Mouse (Mus musculus): ENCODE results near the gene Coil. TPM values are rescaled to one million over a fixed set of nuclear protein-coding genes. Genes with fewer than 3 reads are reported as not detected.

Coil gene
- polyA plus RNA-seq, 1 experiment, result 28.9 TPM

DNA sequence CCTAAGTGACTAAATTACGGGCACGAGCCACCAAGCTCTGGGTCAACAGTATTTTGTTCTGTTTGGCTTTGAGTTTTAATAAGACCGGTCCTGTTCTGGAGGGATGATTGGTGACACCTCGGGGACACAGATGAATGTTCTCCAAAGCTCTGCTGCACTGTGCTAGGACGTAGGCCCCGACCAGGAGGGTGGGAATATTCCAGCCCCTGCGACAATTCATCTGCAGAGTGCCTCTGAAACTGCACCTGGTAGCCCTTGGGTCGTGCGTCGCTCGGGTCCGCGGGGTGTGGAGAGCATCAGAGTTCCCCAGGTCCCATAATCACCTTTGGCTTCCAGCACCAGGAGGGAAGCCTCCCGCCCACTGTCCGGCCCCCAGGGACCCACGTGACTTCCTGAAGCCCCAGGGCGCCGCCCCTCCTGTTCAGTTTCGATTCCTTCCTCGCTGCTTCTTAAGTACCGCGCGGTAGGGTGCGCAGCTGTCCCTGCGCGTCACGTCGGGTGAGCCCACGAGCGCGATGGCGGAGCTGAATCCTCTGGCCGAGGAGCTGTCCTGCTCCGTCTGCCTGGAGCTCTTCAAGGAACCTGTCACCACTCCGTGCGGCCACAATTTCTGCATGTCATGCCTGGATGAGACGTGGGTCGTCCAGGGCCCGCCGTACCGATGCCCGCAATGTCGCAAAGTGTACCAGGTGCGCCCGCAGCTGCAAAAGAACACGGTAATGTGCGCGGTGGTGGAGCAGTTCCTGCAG lies 29.1 kb downstream of the Coil start, which contains the start of gene Trim25:
Trim25 (plus strand) TSS at position 403 of the 749 bp plus-strand sequence.
- DNase-seq (ENCODE audit: low read depth), result peak; percentile 83
- no peak for TF ChIP-seq POLR2A (IDR thresholded peaks at IDR 0.05; ENCODE audit: borderline replicate concordance, extremely low read depth, insufficient read depth, insufficient read length, poor library complexity, severe bottlenecking)
- no peak for TF ChIP-seq CTCF (IDR thresholded peaks at IDR 0.05; ENCODE audit: borderline replicate concordance, extremely low read depth, insufficient read depth, insufficient read length)

DNA sequence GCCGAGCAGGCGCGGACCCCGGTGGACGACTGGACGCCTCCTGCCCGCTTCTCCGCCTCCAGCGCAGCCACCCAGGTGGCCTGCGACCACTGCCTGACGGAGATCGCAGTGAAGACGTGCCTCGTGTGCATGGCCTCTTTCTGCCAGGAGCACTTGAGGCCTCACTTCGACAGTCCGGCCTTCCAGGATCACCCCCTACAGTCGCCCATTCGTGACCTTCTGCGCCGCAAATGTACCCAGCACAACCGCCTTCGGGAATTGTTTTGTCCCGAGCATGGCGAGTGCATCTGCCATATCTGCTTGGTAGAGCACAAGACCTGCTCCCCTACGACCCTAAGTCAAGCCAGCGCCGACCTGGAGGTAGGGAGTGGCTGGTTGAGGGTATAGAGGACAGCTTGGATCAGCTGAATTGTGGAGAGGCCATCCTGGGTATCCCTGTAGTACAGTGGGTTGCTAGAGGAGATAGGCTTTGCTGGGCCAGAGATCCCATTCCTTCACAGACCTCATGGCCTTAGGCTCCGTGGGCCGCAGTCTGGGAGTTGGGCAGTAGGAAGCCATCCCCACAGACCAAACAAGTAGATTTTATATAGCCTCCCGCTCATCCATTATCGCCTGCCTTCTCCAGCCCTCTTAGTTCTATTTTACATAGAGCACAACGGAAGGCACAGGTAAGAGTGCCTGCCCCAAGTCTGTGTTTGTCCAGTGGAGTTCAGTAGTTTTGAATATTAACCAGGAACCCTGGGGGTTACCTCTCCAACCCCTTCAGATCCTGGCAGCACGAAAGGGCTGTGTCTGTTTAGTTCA lies 29.9 kb downstream of the Coil start:
- no peak for TF ChIP-seq POLR2A (IDR thresholded peaks at IDR 0.05; ENCODE audit: borderline replicate concordance, extremely low read depth, insufficient read depth, insufficient read length, poor library complexity, severe bottlenecking)
- no peak for TF ChIP-seq CTCF (IDR thresholded peaks at IDR 0.05; ENCODE audit: borderline replicate concordance, extremely low read depth, insufficient read depth, insufficient read length)
- DNase-seq (ENCODE audit: low read depth), result no peak

DNA sequence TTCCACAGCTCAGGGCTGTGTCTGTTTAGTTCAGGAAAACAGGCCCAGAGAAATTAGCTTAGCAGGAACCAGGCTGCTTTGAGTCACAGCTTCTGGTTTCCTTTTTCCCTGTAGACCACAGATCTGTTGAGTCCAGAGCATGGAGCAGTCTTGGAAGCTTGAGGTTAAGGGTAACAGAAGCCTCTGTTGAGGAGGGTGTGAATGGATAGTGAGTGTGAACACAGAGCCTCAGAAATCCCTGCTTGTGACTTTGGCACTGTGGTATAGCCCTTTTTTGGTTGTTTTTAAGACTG lies 30.4 kb downstream of the Coil start:
- TF ChIP-seq POLR2A (IDR thresholded peaks at IDR 0.05; ENCODE audit: borderline replicate concordance, extremely low read depth, insufficient read depth, insufficient read length, poor library complexity, severe bottlenecking) (no peak), CTCF (IDR thresholded peaks at IDR 0.05; ENCODE audit: borderline replicate concordance, extremely low read depth, insufficient read depth, insufficient read length) (no peak)
- no peak for DNase-seq (ENCODE audit: low read depth)

DNA sequence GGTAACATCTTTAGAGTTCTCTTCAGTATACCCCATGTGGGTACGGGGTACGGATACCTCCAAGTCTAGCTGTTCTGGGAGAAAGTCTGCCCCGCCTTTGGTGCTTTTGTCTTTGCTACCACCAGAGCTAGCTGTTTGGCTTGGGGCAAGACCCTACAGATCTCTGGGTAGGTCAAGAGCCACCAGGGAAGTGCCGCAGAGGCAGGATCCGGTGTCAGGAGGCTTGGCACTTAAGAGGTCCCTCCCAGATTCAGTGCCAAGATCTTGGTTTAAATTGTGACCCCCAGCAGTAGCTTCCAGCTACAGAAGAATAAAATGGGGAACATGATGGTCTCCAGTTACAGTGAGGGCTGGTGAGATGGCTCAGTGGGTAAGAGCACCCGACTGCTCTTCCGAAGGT lies 31.5 kb downstream of the Coil start:
- TF ChIP-seq POLR2A (IDR thresholded peaks at IDR 0.05; ENCODE audit: borderline replicate concordance, extremely low read depth, insufficient read depth, insufficient read length, poor library complexity, severe bottlenecking) (no peak), CTCF (IDR thresholded peaks at IDR 0.05; ENCODE audit: borderline replicate concordance, extremely low read depth, insufficient read depth, insufficient read length) (no peak)
- no peak for DNase-seq (ENCODE audit: low read depth)

DNA sequence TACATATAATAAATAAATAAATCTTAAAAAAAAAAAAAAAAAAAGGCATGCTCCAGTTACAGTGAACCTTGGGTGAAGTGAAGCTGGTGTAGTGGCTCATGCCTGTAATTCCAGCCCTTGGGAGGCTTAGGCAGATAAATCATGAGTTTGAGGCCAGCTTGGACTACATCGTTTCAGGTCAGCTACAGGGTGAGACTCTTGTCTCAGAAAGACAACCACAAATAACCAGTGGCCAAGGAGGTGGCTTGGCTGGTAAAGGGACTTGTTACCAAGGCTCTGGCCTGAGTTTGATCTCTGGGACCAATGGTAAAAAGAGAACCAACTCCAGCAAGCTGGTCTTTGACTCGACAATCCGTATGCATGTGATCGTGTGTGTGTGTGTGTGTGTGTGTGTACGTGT lies 32.0 kb downstream of the Coil start:
- TF ChIP-seq CTCF (IDR thresholded peaks at IDR 0.05; ENCODE audit: borderline replicate concordance, extremely low read depth, insufficient read depth, insufficient read length) (no peak), POLR2A (IDR thresholded peaks at IDR 0.05; ENCODE audit: borderline replicate concordance, extremely low read depth, insufficient read depth, insufficient read length, poor library complexity, severe bottlenecking) (no peak)
- no peak for DNase-seq (ENCODE audit: low read depth)

DNA sequence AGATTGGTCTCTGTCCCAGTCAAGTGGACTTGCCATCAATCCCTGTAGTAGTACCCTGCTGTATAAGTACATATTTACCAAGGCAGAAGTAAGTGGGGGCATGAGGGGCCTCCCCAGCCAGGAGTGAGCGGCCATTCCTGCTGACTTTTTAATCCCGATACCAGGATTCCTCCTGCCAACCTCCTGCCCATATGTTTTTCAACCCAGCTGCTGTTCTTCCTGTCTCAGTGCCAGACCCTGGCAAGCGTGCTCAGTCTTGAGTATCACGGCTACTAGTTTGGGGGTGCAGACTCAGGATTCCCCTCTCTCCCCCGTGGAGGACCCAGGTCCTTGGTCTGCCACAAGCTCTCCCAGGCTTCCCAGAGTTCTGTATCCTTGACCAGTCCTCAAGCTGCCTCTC lies 32.6 kb downstream of the Coil start:
- DNase-seq (ENCODE audit: low read depth), result peak; percentile 38
- TF ChIP-seq CTCF (IDR thresholded peaks at IDR 0.05; ENCODE audit: borderline replicate concordance, extremely low read depth, insufficient read depth, insufficient read length), result no peak
- no peak for TF ChIP-seq POLR2A (IDR thresholded peaks at IDR 0.05; ENCODE audit: borderline replicate concordance, extremely low read depth, insufficient read depth, insufficient read length, poor library complexity, severe bottlenecking)

DNA sequence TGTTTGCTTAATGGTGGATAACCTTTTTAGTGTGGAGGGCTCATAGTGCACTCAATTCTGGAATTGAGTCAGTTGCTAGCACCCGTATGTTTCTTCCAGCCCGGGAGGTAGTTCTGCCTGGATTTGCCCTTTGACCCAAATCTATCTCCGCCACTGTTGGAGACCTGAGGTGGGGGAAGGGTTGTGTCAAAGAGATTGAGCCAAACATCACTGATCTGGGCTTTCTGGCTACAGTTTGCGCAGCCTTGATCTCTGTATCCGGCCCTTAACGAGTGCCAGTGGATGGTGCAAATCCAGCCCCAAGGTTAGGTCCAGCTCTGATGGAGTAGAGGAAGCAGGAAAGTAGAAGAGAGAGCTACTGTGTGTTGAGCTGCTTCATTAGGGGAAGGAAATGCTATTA lies 33.0 kb downstream of the Coil start:
- DNase-seq (ENCODE audit: low read depth), result no peak
- no peak for TF ChIP-seq CTCF (IDR thresholded peaks at IDR 0.05; ENCODE audit: borderline replicate concordance, extremely low read depth, insufficient read depth, insufficient read length)
- no peak for TF ChIP-seq POLR2A (IDR thresholded peaks at IDR 0.05; ENCODE audit: borderline replicate concordance, extremely low read depth, insufficient read depth, insufficient read length, poor library complexity, severe bottlenecking)

DNA sequence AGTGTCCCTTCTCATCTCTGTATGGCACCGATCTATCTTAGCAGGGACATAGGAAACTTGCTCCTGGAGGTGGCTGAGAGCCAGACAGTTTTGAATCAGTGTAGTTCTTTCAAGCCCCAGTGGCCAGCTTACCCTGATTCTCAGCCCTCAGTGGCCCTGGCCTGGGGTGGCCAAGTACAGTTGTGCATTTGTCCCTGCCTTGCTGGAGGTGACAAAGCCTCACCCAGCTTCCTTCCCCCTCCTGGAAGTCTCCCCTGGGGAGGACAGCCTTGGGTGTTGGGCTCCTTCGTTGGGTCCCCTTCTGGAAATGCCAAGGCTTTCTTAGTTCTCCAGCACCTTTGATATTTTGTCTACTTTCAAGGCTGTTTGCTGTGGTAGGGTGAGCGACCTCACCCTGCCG lies 33.7 kb downstream of the Coil start:
- no peak for DNase-seq (ENCODE audit: low read depth)
- TF ChIP-seq POLR2A (IDR thresholded peaks at IDR 0.05; ENCODE audit: borderline replicate concordance, extremely low read depth, insufficient read depth, insufficient read length, poor library complexity, severe bottlenecking), result no peak
- no peak for TF ChIP-seq CTCF (IDR thresholded peaks at IDR 0.05; ENCODE audit: borderline replicate concordance, extremely low read depth, insufficient read depth, insufficient read length)

DNA sequence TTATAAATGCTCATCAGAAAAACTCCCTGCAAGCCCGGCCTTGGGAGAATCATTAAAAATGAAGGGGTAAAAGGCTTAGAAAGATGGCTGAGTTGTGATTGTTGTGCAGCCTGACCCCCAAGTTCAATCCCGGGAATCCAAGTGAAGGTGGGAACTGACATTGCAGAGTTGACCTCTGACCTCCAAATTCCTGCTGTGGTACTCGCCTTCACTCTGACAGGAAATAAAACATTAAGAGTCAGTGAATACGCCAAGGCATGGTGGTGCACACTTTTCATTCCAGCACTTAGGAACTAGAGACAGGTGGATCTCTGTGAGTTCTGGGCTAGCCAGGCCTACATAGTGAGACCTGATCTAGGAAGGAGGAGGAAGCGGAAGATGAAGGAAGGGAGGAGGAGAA lies 35.4 kb downstream of the Coil start:
- no peak for DNase-seq (ENCODE audit: low read depth)
- TF ChIP-seq CTCF (IDR thresholded peaks at IDR 0.05; ENCODE audit: borderline replicate concordance, extremely low read depth, insufficient read depth, insufficient read length) (no peak), POLR2A (IDR thresholded peaks at IDR 0.05; ENCODE audit: borderline replicate concordance, extremely low read depth, insufficient read depth, insufficient read length, poor library complexity, severe bottlenecking) (no peak)

DNA sequence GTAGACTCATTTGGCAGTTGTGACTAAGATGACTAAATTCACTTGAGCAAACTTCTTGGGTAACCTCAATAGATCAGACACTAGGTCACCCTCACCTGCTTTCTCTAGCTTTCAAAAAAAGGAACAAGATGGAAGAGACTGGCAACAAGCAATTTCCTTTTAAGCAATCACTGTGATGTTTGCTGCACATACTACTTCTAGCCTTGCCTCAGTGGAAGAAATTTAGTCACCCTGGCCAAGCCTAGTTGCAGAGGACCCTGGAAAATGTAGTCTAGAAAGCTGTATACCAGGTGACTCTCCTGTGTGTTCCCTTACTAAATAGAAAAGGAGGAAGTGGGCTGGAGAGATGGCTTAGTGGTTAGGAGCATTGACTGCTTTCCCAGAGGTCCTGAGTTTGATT lies 36.4 kb downstream of the Coil start:
- no peak for TF ChIP-seq POLR2A (IDR thresholded peaks at IDR 0.05; ENCODE audit: borderline replicate concordance, extremely low read depth, insufficient read depth, insufficient read length, poor library complexity, severe bottlenecking)
- TF ChIP-seq CTCF (IDR thresholded peaks at IDR 0.05; ENCODE audit: borderline replicate concordance, extremely low read depth, insufficient read depth, insufficient read length), result no peak
- DNase-seq (ENCODE audit: low read depth), result no peak

DNA sequence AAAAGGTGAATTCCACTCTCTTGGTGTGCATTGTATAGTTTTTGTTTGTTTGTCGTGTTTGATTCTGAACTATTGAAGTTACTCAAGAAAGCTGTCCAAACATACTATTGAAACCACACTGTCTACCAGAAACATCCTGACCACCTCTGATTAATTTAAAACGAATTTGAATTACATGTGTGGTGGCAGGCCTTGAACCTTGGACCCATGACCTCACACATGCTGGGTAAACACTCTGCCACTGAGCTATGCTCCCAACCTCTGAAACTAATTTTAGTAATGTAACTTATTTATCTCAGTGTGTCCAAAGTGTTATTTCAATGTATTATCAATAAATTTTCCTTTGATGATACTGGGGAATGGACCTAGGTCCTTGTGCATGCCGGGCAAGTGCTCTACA lies 37.5 kb downstream of the Coil start:
- TF ChIP-seq CTCF (IDR thresholded peaks at IDR 0.05; ENCODE audit: borderline replicate concordance, extremely low read depth, insufficient read depth, insufficient read length), result no peak
- no peak for TF ChIP-seq POLR2A (IDR thresholded peaks at IDR 0.05; ENCODE audit: borderline replicate concordance, extremely low read depth, insufficient read depth, insufficient read length, poor library complexity, severe bottlenecking)
- no peak for DNase-seq (ENCODE audit: low read depth)

DNA sequence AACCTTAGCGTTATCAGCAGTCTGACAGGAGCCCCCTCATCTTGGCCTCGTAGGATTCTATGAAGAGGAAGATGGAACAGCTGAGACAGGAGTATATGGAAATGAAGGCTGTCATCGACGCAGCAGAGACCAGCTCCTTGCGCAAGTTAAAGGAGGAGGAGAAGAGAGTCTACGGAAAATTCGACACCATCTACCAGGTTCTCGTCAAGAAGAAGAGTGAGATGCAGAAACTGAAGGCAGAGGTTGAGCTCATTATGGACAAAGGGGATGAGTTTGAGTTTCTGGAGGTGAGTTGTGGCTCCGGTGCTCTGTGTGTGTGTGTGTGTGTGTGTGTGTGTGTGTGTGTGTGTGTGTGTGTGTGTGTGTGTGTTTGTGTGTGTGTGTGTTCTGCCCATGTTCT lies 39.0 kb downstream of the Coil start:
- TF ChIP-seq POLR2A (IDR thresholded peaks at IDR 0.05; ENCODE audit: borderline replicate concordance, extremely low read depth, insufficient read depth, insufficient read length, poor library complexity, severe bottlenecking), result no peak
- TF ChIP-seq CTCF (IDR thresholded peaks at IDR 0.05; ENCODE audit: borderline replicate concordance, extremely low read depth, insufficient read depth, insufficient read length), result no peak
- no peak for DNase-seq (ENCODE audit: low read depth)

All from brain, embryonic 14.5 days (tissue).